Mouse (Mus musculus): ENCODE data around the gene Mlec. TPM values are rescaled to one million over a fixed set of nuclear protein-coding genes. Genes with fewer than 3 reads are reported as not detected.

Mlec gene
- polyA plus RNA-seq, 1 experiment: 78.6 TPM

DNA sequence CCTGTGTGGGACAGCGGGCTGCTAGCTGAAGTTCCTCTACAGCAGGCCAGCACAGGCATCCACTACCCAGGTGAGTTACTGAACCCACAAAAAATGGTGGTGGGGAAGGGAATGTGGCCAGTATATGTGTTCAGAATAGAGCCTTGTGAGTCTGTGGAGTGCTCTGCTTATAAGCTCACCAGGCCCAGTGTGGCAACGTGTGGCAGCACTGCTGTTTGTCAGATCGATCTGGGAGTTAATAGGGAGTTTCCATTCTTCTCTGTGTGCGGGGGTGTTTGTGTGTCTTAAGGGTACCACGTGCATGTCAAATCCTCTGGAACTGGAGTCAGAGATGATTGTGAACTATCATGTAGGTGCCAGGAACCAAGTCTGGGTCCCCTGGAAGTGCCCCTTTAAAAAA, 58.4 kb downstream of the Mlec start:
- H3K4me3 ChIP-seq (ENCODE audit: insufficient read depth, low read length): no peak overlapping the region
- TF ChIP-seq POLR2A (IDR thresholded peaks at IDR 0.05; ENCODE audit: extremely low read depth, insufficient read depth, low read length): no peak
- no peak for TF ChIP-seq CTCF (IDR thresholded peaks at IDR 0.05; ENCODE audit: extremely low read depth, insufficient read depth, low read length)
- no peaks in the 10 kb centered on the region for H3K4me1 ChIP-seq (ENCODE audit: control insufficient read depth, insufficient read depth, low read length)
- no peak overlapping the region for H3K27ac ChIP-seq (ENCODE audit: insufficient read depth, low read length)

- TF ChIP-seq POLR2A (IDR thresholded peaks at IDR 0.05; ENCODE audit: extremely low read depth, insufficient read depth, low read length) (no peak), CTCF (IDR thresholded peaks at IDR 0.05; ENCODE audit: extremely low read depth, insufficient read depth, low read length) (no peak)
- no peak within 1 kb of the TSS for H3K27ac ChIP-seq (ENCODE audit: insufficient read depth, low read length)
- H3K4me3 ChIP-seq (ENCODE audit: insufficient read depth, low read length): no peak within 1 kb of the TSS
- peaks cover 2% of the 10 kb centered on the region; the same call in 1 of the 2 replicates for H3K4me1 ChIP-seq (ENCODE audit: control insufficient read depth, insufficient read depth, low read length)
Measured at GRCm38 (mm10) chr5:115098195-115098594, 59.8 kb downstream of the Mlec start, which contains the start of gene Gm10401. TSS of gene Gm10401 (minus strand) at chr5:115098295.

Other genes with a start within 250 kb of the Mlec start
- gene Oasl1, start 234.9 kb downstream of the Mlec start, polyA plus RNA-seq (2012; rRNA removed): 0.35 and 0.78 TPM in 2 replicates
- 129 and 136 TPM in 2 replicates for gene 2210016L21Rik, start 216.0 kb downstream of the Mlec start, polyA plus RNA-seq (2012; rRNA removed)
- not detected in 2 replicates for gene Hnf1a, start 187.1 kb downstream of the Mlec start, polyA plus RNA-seq (2012; rRNA removed)
- 66.4 and 68.5 TPM in 2 replicates for gene Sppl3, start 147.0 kb downstream of the Mlec start, polyA plus RNA-seq (2012; rRNA removed)
- gene Gm10401, start 59.9 kb downstream of the Mlec start, polyA plus RNA-seq (2012; rRNA removed): not detected in 2 replicates
- 12.7 and 12.8 TPM in 2 replicates for gene Acads, start 38.8 kb downstream of the Mlec start, polyA plus RNA-seq (2012; rRNA removed)
- 24.8 and 26.2 TPM in 2 replicates for gene Unc119b, start 23.2 kb downstream of the Mlec start, polyA plus RNA-seq (2012; rRNA removed)
- 444 and 462 TPM in 2 replicates for gene Cabp1, start 36.2 kb upstream of the Mlec start, polyA plus RNA-seq (2012; rRNA removed)
- 193 and 195 TPM in 2 replicates for gene Pop5, start 77.7 kb upstream of the Mlec start, polyA plus RNA-seq (2012; rRNA removed)
- 177 and 181 TPM in 2 replicates for gene Rnf10, start 114.7 kb upstream of the Mlec start, polyA plus RNA-seq (2012; rRNA removed)
- gene Coq5, start 121.5 kb upstream of the Mlec start, polyA plus RNA-seq (2012; rRNA removed): 31.3 and 31.8 TPM in 2 replicates
- 753 and 867 TPM in 2 replicates for gene Dynll1, start 142.8 kb upstream of the Mlec start, polyA plus RNA-seq (2012; rRNA removed)
- gene Srsf9, start 169.0 kb upstream of the Mlec start, polyA plus RNA-seq (2012; rRNA removed): 53.5 and 61.0 TPM in 2 replicates
- 28.8 and 31.1 TPM in 2 replicates for gene Gatc, start 183.0 kb upstream of the Mlec start, polyA plus RNA-seq (2012; rRNA removed)
- 26.3 and 27.8 TPM in 2 replicates for gene Triap1, start 183.0 kb upstream of the Mlec start, polyA plus RNA-seq (2012; rRNA removed)
- gene Cox6a1, start 190.8 kb upstream of the Mlec start, polyA plus RNA-seq (2012; rRNA removed): 2,613 and 2,894 TPM in 2 replicates